Mouse (Mus musculus) limb, embryonic 14.5 days (tissue): ENCODE measurements around the gene Astn2. TPM values are rescaled to one million over a fixed set of nuclear protein-coding genes. Genes with fewer than 3 reads are reported as not detected.
A peak's percentile ranks its signal among the peaks of the same experiment; 100 is the strongest.

ENCODE experiments used
- ATAC-seq: fragments of 200-750 bp; cut with Nextera tagmentation; 2 replicates; pipeline ENCODE4 v1.8.0; 2017; ENCODE audit warnings: low read depth, moderate number of reproducible peaks, moderate TSS enrichment; ENCODE audit not compliant: low FRiP score
- DNase-seq: peaks from one replicate; pipeline ENCODE4 v3.0.0-alpha.2; 2015; ENCODE audit warnings: low spot score
- H3K27ac ChIP-seq: fragments of 300-500 bp; sonication (generic); replicated peaks from 2 replicates; pipeline ENCODE4 v1.5.1; 2014; ENCODE audit warnings: low read depth, mild to moderate bottlenecking, low read length, moderate library complexity, mixed read lengths
- H3K27me3 ChIP-seq: fragments of 300-500 bp; sonication (generic); 2 replicates; pipeline ENCODE4 v1.6.1; 2014; ENCODE audit warnings: low read length, mixed read lengths; ENCODE audit not compliant: control insufficient read depth, insufficient read depth
- H3K36me3 ChIP-seq: fragments of 300-500 bp; sonication (generic); 2 replicates; pipeline ENCODE4 v1.6.1; 2014; ENCODE audit warnings: mild to moderate bottlenecking, low read length, moderate library complexity, mixed read lengths; ENCODE audit not compliant: control insufficient read depth, insufficient read depth
- H3K4me1 ChIP-seq: fragments of 300-500 bp; sonication (generic); 2 replicates; pipeline ENCODE4 v1.6.1; 2014; ENCODE audit warnings: antibody characterized with exemption, low read length, mixed read lengths; ENCODE audit not compliant: control insufficient read depth, insufficient read depth
- H3K4me2 ChIP-seq: fragments of 300-500 bp; sonication (generic); replicated peaks from 2 replicates; pipeline ENCODE4 v1.6.1; 2014; ENCODE audit warnings: low read depth, mild to moderate bottlenecking, low read length, moderate library complexity; ENCODE audit not compliant: severe bottlenecking
- H3K4me3 ChIP-seq: fragments of 300-500 bp; sonication (generic); replicated peaks from 2 replicates; pipeline ENCODE4 v1.5.1; 2014; ENCODE audit warnings: low read length
- H3K9ac ChIP-seq: fragments of 300-500 bp; sonication (generic); 2 replicates; pipeline ENCODE4 v1.6.1; 2014; ENCODE audit warnings: mild to moderate bottlenecking, low read depth, low read length, moderate library complexity; ENCODE audit not compliant: severe bottlenecking
- H3K9me3 ChIP-seq: fragments of 300-500 bp; sonication (generic); 2 replicates; pipeline ENCODE4 v1.6.1; 2016; ENCODE audit warnings: low read length; ENCODE audit not compliant: control insufficient read depth
- POLR2A ChIP-seq: fragments of 200-500 bp; IDR thresholded peaks from 2 replicates; pipeline ENCODE4 v1.8.0; 2012; ENCODE audit warnings: inconsistent platforms, mild to moderate bottlenecking, moderate library complexity, borderline replicate concordance; ENCODE audit not compliant: insufficient read depth, insufficient read length; ENCODE audit errors: extremely low read depth
- WGBS: fragments of 180-500 bp; shearing (Covaris S2); extraction: QIAGEN DNeasy Blood & Tissue Kit; methylation state at CpG from one replicate; pipeline ENCODE4 v1.1.7; 2014; 5-methylcytosine and 5-hydroxymethylcytosine counted together
- polyA plus RNA-seq, 2 experiments: library from polyadenylated mRNA; depleted of rRNA in 1 of 2; stranded (reverse) in 1 of 2; unstranded in 1 of 2; fragments of >200 nt; fragmentation: Nextera tagmentation in 1 of 2; extraction: Ambion mirVana in 1 of 2; gene quantifications; 2 replicates each; pipeline versions ENCODE4 v1.2.1 to v1.2.3; 2012 to 2014

Gene Astn2
- polyA plus RNA-seq, 2 experiments, result 1.6 to 8.7 TPM

DNA sequence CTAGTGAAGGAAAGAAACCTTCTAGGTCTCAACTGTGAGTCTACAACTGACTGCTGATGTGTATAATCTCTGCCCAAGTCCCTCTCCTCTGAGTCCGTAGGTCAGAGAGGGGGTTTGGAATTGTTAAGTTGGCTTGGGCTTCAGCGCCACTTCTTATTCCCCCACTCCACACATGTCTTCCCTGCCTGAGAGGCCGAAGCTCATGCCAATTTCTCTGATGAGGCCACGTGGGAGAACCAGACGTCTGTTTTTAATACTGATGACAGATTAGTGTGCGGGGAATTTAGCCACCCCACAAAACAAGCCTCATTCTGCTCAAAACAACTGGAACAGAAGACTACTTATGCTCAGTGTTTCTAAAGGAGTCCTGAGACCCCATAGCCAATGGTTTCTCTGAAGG is 872.8 kb downstream of the Astn2 start:
- no peak for TF ChIP-seq POLR2A
- 28% methylated on average over 6 of the region's 6 CpGs for WGBS
- ATAC-seq (no peak), DNase-seq (peak; percentile 31)
- Histone ChIP-seq H3K4me2 (no peak overlapping the region), H3K9me3 (no peaks in the 10 kb centered on the region), H3K4me3 (no peak overlapping the region), H3K36me3 (no peaks in the 10 kb centered on the region), H3K27me3 (no peaks in the 10 kb centered on the region), H3K9ac (no peak overlapping the region), H3K27ac (no peak overlapping the region), H3K4me1 (peaks cover 12% of the 10 kb centered on the region; the same call in 1 of the 2 replicates)

DNA sequence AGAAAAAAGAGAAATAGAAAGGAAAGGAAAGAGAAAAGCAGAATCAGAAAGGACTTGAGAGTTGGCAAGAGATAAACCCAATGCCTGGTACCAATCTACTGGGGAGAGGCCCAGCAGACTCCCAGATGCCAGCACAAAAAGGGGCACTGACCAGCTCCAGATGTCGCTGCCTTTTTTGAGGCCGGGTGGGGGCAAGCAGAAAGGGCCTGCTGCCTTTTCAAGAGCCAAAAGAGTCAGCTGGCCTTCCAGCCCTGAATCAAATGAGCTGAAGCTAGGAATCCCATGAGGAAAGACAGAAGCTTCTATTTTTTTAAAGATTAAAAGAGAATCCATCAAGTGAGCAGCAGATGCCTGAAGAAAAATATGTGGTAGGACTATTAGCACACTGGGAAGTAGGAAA is 873.5 kb downstream of the Astn2 start:
- WGBS, result 48% methylated on average over 2 of the region's 2 CpGs
- no peak for ATAC-seq

DNA sequence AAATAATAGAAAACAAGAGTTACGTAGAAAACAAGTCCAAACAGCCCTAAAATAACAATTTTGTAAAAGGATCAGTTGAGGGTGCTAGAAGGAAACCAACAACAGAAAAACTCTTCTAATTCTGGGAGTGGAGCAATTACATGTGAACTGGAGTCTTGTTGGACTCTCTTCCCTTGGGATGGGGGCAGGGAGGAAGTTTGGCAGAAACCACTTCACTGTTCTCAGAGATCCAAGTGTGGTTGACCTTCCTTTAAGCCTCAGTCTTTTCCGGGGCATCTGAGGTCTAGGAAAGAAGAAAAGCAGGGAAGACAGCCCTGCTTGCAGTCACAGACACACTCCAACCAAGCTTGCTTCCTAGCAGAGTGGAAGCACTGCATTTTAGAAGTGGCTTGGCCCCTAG is 896.3 kb downstream of the Astn2 start:
- ATAC-seq (no peak), DNase-seq (no peak)
- 24% methylated on average over 2 of the region's 2 CpGs for WGBS
- Histone ChIP-seq H3K9me3 (no peaks in the 10 kb centered on the region), H3K4me1 (peaks cover 3% of the 10 kb centered on the region; the same call in 1 of the 2 replicates), H3K4me3 (no peak overlapping the region), H3K27me3 (no peaks in the 10 kb centered on the region), H3K4me2 (no peak overlapping the region), H3K27ac (no peak overlapping the region), H3K36me3 (no peaks in the 10 kb centered on the region), H3K9ac (no peak overlapping the region)
- TF ChIP-seq POLR2A, result no peak

More for the DNA sequence above, 873.5 kb downstream of the Astn2 start:
- Histone ChIP-seq H3K27ac (no peak overlapping the region), H3K9ac (no peak overlapping the region), H3K36me3 (no peaks in the 10 kb centered on the region), H3K4me2 (no peak overlapping the region), H3K4me1 (peaks cover 12% of the 10 kb centered on the region; the same call in 1 of the 2 replicates), H3K27me3 (no peaks in the 10 kb centered on the region), H3K4me3 (no peak overlapping the region), H3K9me3 (no peaks in the 10 kb centered on the region)
- TF ChIP-seq POLR2A, result no peak
- no peak for DNase-seq

DNA sequence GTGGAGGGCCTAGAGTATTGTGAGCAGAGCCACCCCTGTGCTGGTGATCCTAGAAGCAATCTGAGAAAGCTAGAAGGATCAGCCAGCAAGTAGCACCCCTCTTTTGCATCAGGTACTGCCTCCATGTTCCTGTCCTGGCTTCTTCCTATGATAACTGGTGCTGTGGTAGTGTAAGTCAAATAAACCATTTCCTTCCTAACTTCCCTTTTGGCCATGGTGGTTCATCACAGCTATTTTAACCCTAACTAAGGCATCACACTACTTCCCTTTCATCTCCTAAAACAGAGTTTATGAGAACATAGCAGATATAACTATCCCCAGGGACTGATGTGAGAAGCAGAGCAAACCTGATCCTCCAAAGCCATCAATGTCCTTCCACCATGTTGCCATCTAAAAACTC is 897.5 kb downstream of the Astn2 start:
- no peak overlapping the region for H3K9ac ChIP-seq
- H3K4me2 ChIP-seq, result no peak overlapping the region
- DNase-seq, result no peak
- no peak for ATAC-seq
- H3K36me3 ChIP-seq, result no peaks in the 10 kb centered on the region
- no peak for TF ChIP-seq POLR2A
- H3K27ac ChIP-seq, result no peak overlapping the region
- H3K4me3 ChIP-seq, result no peak overlapping the region
- no peaks in the 10 kb centered on the region for H3K27me3 ChIP-seq
- no peaks in the 10 kb centered on the region for H3K9me3 ChIP-seq
- peaks cover 3% of the 10 kb centered on the region; the same call in 1 of the 2 replicates for H3K4me1 ChIP-seq

DNA sequence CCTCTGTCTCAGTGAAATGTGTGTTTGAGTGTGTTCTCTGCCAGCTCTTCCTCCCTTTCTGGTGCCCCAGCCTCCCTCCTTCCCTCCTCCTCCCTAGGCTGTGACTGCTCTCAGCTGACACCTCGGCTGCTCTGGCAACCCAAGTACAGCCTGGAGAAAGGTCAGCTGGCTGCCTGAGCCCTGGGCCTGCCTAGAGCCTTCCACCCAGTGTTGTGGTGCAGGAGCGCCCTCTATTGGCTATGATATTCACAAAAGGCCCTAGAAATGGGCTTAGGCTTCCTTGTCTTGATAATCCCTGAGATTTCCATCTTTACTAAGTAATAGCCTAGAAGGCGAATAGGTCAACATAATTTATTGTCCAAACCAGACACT is 908.0 kb downstream of the Astn2 start:
- ATAC-seq (peak; percentile 92), DNase-seq (peak; percentile 92)
- Histone ChIP-seq H3K4me3 (no peak overlapping the region), H3K9me3 (no peaks in the 10 kb centered on the region), H3K4me2 (no peak overlapping the region), H3K4me1 (peaks cover 5% of the 10 kb centered on the region), H3K9ac (no peak overlapping the region), H3K36me3 (no peaks in the 10 kb centered on the region), H3K27me3 (no peaks in the 10 kb centered on the region), H3K27ac (no peak overlapping the region)
- TF ChIP-seq POLR2A, result no peak
- WGBS, result 1% methylated on average over 3 of the region's 3 CpGs

DNA sequence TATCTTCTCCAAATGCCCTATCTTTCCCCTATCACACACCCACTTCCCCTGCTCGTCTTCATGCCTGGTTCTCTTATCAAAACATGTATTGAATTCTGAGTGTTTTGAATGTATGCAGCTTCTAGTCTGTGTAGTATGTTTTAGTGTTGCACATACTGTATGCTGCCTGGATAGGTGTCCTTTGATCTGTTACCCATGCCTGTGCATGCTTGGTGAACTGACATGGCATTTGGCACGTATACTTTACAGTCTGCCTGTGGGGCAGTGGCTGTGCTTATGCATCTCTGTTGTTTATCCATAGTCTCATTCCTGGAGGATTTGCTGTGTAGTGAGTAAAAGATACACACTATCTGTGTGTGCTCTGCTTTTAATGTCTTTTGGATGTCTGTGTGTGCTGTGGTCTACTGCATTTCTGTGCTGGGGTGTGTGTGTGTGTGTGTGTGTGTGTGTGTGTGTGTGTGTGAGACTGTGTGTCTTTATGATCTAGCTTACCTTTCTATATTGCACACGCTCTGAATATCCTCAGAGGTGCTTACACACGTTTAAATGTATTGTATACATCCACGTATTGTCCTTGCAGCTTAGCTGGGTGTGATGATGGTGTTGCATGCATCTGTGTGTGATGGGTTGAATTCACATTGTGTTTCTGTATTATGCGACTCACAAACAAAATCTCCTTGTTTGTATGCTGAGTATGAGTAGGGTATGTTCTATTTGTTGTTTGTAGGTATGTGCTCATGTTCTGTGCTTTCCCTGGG is 908.5 kb downstream of the Astn2 start:
- no peaks in the 10 kb centered on the region for H3K27me3 ChIP-seq
- H3K4me2 ChIP-seq, result no peak overlapping the region
- ATAC-seq, result no peak
- no peak for TF ChIP-seq POLR2A
- no peak overlapping the region for H3K9ac ChIP-seq
- no peaks in the 10 kb centered on the region for H3K36me3 ChIP-seq
- no peak overlapping the region for H3K4me3 ChIP-seq
- DNase-seq, result no peak
- no peaks in the 10 kb centered on the region for H3K9me3 ChIP-seq
- H3K4me1 ChIP-seq, result peaks cover 5% of the 10 kb centered on the region
- H3K27ac ChIP-seq, result no peak overlapping the region
- WGBS, result 72% methylated on average over 6 of the region's 6 CpGs
